Mouse (Mus musculus) adrenal gland, adult 8-10 months (tissue): ENCODE data around the gene Capn5. TPM values are rescaled to one million over a fixed set of nuclear protein-coding genes. Genes with fewer than 3 reads are reported as not detected.

Experiments used
- DNase-seq: peaks from one replicate; pipeline ENCODE4 v3.0.0; 2022
- total RNA-seq, 4 experiments: library from RNA; stranded (reverse); gene quantifications; 2 replicates each; pipeline ENCODE4 v1.2.4; 2022

Gene Capn5
- total RNA-seq, 4 experiments from 2014 or later = 6.8 to 11.1 (median 9.8) TPM

DNA sequence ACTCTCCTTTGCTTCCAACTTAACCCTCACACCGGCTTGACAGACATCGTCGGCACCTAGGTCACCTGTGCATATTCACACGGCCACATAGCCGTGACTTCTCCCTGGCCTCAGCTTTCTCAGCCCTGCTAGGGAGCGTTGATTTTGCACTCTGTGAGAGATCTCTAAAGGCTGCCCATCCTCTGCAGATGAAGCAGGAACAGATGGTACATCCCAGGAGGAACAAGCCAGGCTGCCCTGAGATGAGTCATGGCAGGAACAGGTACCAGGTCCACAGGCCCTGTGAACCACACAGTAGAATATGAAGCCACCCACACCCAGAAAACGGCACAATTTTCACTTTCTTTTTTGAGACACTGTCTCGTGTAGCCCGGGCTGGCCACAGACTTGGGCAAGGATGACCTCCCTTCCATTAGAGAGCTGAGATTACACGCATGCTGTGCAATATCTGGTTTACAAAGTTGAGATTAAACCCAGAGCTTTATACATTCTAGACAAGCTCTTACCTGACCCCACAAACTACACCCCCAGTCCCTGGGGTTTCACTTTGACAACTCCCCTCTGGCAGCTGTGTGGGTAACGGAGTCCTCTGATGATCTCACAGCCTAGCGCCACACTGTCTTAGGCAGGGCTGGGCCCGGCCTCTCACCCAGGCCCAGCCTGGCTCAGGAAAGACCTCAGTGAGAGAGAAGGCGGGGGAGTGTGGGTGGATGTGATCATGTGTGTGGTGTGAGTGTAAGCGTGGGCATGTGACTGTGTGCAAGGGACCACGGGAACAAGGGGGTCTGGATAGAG lies 69.2 kb downstream of the Capn5 start:
- DNase-seq = no peak

- no peak for DNase-seq
Observed at GRCm38 (mm10) chr7:98106272-98106671, 71.8 kb downstream of the Capn5 start.

DNA sequence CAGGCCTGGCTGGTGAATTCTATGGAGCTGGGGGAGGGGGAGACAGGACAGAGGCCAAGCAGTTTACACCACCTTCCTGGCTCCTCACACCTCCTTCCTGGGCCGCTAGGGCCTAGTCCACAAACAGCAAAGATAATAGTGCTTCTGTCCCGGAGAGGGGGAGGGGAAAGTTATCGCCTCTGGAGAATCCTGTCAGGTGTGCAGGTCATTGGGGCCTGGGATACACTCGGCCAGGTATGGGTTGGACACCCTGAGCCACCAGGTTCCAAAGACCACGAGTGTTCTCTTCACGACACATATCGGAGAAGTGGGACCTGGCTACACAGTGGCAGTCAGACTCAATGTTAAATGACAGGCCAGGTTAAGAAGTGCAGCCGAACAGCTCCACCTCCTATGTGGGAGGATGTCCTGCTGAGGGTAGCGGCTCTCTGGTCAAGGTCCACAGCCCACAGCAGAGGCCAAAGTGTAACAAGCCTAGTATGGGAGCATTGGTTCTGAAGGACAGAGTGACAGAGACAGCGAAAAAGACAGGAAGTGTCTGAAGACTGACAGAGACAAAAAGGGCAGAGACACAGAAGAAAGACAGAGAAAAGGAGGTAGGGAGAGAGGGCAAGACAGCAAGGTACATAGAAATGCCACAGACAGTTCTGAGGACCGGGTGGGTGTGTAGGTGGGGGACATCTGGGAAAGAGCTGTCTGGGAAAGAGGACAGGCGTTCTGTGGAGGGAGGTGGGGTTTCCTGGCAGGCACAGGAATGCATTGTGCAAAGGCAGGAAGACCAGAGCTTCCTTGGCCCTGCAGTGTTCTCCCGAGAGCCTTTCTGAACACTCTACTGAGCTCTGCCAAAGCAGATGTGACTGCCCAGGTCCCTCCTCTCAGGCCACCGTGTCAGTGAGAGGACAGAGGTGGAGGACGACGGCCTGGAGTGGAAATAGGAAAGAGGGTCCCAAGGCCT lies 73.3 kb downstream of the Capn5 start:
- no peak for DNase-seq

GRCm38 (mm10) chr7:98103942-98104292 lies 74.2 kb downstream of the Capn5 start:
- no peak for DNase-seq

- peak; percentile 60 for DNase-seq
Observed at GRCm38 (mm10) chr7:98103002-98103941, 74.8 kb downstream of the Capn5 start.

DNA sequence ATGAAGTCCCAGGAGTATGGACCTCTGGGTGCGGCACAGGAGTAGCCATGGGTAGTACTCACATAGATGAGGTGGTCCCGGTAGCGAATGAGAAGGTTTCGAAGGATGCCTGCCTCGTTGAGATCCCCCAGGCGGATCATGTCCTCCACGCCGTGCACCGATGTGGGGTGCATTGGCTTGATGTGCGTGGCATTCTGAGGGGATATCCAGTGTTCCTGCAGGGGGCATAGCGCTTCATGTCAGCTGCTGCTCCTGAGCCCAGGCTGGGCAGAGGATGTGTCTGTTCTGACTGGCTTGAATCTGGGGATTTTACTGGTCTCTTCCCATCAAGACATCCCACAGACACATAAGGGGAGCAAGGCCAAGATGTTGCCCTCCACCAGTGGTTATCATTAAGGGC lies 75.6 kb downstream of the Capn5 start:
- DNase-seq = no peak

GRCm38 (mm10) chr7:98097557-98097956 lies 80.5 kb downstream of the Capn5 start:
- DNase-seq = no peak

- no peak for DNase-seq
Observed at GRCm38 (mm10) chr7:98095852-98096251, 82.2 kb downstream of the Capn5 start.

GRCm38 (mm10) chr7:98086346-98086745 lies 91.7 kb downstream of the Capn5 start:
- no peak for DNase-seq

GRCm38 (mm10) chr7:98085314-98085713 lies 92.8 kb downstream of the Capn5 start:
- DNase-seq = no peak

GRCm38 (mm10) chr7:98084541-98085293 lies 93.4 kb downstream of the Capn5 start:
- no peak for DNase-seq

DNA sequence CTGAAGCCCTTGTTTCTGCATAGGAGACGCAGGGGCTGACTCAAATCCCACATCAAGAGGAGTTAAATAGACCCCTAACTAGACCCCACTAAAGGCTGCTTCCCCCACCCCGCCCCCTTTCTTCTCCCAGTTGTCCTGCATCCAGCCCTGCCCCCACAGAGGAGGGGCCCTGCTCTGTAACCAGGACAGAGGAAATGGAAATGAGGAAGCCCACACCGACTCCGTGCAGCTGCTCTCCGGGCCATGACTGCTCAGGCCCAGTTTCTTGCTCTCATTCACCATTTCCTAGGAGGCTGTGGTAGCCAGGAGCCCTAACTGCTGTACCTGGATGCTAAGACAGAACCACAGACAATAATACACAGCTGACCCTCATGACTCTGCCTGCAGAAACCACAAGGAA lies 95.7 kb downstream of the Capn5 start:
- DNase-seq = no peak

- no peak for DNase-seq
Observed at GRCm38 (mm10) chr7:98077453-98077852, 100.6 kb downstream of the Capn5 start.

- peak; percentile 66 for DNase-seq
Observed at GRCm38 (mm10) chr7:98071620-98072019, 106.5 kb downstream of the Capn5 start.

Other genes with a start within 250 kb of the Capn5 start
- 100 to 1,000 TPM; 160 to 412 (median 278) TPM for gene Myo7a, start 58.8 kb downstream of the Capn5 start, total RNA-seq
- gene Omp, start 32.8 kb downstream of the Capn5 start, total RNA-seq = 1 to 10 TPM in 2 of 4 experiments, under 1 TPM in 2; 0.40 to 1.4 (median 0.94) TPM
- 10 to 100 TPM in 1 of 4 experiments, 1 to 10 TPM in 1, under 1 TPM in 1, not detected in 1; 0.37 to 12.5 (median 6.0) TPM for gene B3gnt6, start 21.2 kb upstream of the Capn5 start, total RNA-seq
- gene Acer3, start 142.9 kb upstream of the Capn5 start, total RNA-seq = 10 to 100 TPM; 15.1 to 32.7 (median 18.5) TPM
- gene Tsku, start 183.1 kb upstream of the Capn5 start, total RNA-seq = 10 to 100 TPM; 18.2 to 42.9 (median 31.6) TPM